Mouse (Mus musculus) heart, postnatal 0 days (tissue): Measurements from ENCODE around the gene Mettl7a2.

Experiments used
- CTCF ChIP-seq: IDR thresholded peaks from 2 replicates; pipeline ENCODE4 v1.5.1; 2016; ENCODE audit warnings: antibody characterized with exemption, control low read depth, low read depth
- EP300 ChIP-seq: IDR thresholded peaks from 2 replicates; pipeline ENCODE4 v1.6.1; 2016; ENCODE audit warnings: antibody characterized with exemption, low read depth

DNA sequence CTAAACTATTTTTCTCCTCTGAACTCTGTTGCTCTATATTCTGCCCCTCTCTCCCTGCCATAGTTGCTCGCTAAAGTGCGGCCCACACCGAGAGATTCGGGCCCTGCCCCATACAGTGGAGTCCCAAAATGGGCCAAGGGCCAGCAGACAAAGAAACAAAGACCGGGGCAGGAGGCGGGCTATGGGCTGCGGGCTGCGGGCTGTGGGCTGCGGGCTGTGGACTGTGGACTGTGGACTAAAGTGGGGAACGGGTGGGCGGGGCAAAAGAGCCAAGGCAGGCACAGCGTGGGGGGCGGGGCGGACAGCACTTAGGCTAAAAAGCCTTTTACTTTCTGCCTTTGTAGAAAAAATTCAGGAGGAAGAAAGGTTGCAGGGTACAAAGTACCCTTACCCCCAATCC, 6.2 kb upstream of the Mettl7a2 start:
- TF ChIP-seq CTCF (no peak), EP300 (no peak)
